Comparison of ENCODE assay signal across 9 mouse cellular contexts in the genomic region with DNA sequence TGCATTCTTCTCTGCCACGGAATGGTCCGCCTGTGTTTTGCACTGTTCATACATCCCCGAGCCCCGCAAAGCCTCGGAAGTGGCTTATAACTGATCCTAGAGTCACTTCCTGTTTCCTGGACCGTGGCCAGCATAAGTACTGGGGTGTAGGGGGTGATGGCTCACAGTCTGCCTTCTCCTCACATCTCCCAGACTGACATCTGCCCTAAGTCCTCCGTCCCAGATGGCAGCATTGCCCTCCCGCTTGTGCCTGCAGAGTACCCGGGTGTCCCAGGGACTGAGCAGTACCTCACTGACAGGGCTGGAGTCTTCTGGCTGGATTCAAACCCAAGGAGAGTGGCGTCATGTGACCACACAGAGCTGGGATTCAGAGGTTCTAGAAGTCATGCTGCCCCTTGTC. TPM values are rescaled to one million over a fixed set of nuclear protein-coding genes. Genes with fewer than 3 reads are reported as not detected.
DNase-seq lines count a peak whose midpoint lies in the region; ATAC-seq lines count a peak whose summit lies in the region.
"Had no signal": no experiment of that assay in that cellular context is flagged by ENCODE, and none has a peak within 500 bp of the region (broad histone marks: within the 10 kb centered on the region; RNA-seq: fewer than 3 reads in every experiment).

No protein-coding gene starts in this region.

- DNase-seq in embryonic facial prominence, embryonic 10.5 days (ENCODE audit: low spot score): no peak
- no peak for DNase-seq in neural tube, embryonic 10.5 days (ENCODE audit: extremely low spot score, low spot score)
- peak; percentile 23 for DNase-seq in thymus, postnatal 14 days
- DNase-seq in spleen, adult 12 weeks (ENCODE audit: low spot score): no peak
- no peak for DNase-seq in frontal cortex, postnatal 25 days (ENCODE audit: low spot score in 2 of 2)

- H3K9ac ChIP-seq in embryonic facial prominence, embryonic 13.5 days: no peak overlapping the region
- H3K9ac ChIP-seq in neural tube, embryonic 12.5 days: no peak overlapping the region
- H3K9ac ChIP-seq in liver, embryonic 12.5 days: no peak overlapping the region

- no peaks in the 10 kb centered on the region for H3K27me3 ChIP-seq in embryonic facial prominence, embryonic 13.5 days
- peaks cover 14% of the 10 kb centered on the region for H3K27me3 ChIP-seq in embryonic facial prominence, embryonic 10.5 days (replicated peaks; ENCODE audit: low read depth, poor library complexity, severe bottlenecking)
- H3K27me3 ChIP-seq in neural tube, embryonic 12.5 days (replicated peaks): no peaks in the 10 kb centered on the region; the same call in 1 of the 2 replicates
- H3K27me3 ChIP-seq in liver, embryonic 12.5 days (replicated peaks): peaks cover 5% of the 10 kb centered on the region

- H3K36me3 ChIP-seq in embryonic facial prominence, embryonic 13.5 days: no peaks in the 10 kb centered on the region
- no peaks in the 10 kb centered on the region for H3K36me3 ChIP-seq in embryonic facial prominence, embryonic 10.5 days (replicated peaks)
- H3K36me3 ChIP-seq in neural tube, embryonic 12.5 days: no peaks in the 10 kb centered on the region
- H3K36me3 ChIP-seq in liver, embryonic 12.5 days: no peaks in the 10 kb centered on the region

- peaks cover 7% of the 10 kb centered on the region; the same call in 1 of the 2 replicates for H3K4me1 ChIP-seq in embryonic facial prominence, embryonic 13.5 days
- peaks cover 12% of the 10 kb centered on the region for H3K4me1 ChIP-seq in embryonic facial prominence, embryonic 10.5 days
- H3K4me1 ChIP-seq in neural tube, embryonic 12.5 days: peaks cover 10% of the 10 kb centered on the region; the same call in 1 of the 2 replicates
- peaks cover 18% of the 10 kb centered on the region for H3K4me1 ChIP-seq in liver, embryonic 12.5 days

- no peaks in the 10 kb centered on the region for H3K9me3 ChIP-seq in embryonic facial prominence, embryonic 13.5 days
- H3K9me3 ChIP-seq in embryonic facial prominence, embryonic 10.5 days: no peaks in the 10 kb centered on the region
- no peaks in the 10 kb centered on the region for H3K9me3 ChIP-seq in neural tube, embryonic 12.5 days
- H3K9me3 ChIP-seq in liver, embryonic 12.5 days (replicated peaks): no peaks in the 10 kb centered on the region

- H3K27ac ChIP-seq in embryonic facial prominence, embryonic 13.5 days: no peak overlapping the region
- no peak overlapping the region; the same call in 1 of the 2 replicates for H3K27ac ChIP-seq in embryonic facial prominence, embryonic 10.5 days (replicated peaks)
- no peak overlapping the region for H3K27ac ChIP-seq in neural tube, embryonic 12.5 days
- no peak overlapping the region for H3K27ac ChIP-seq in liver, embryonic 12.5 days

- WGBS in embryonic facial prominence, embryonic 13.5 days: 49% methylated on average over 10 of the region's 10 CpGs
- WGBS in embryonic facial prominence, embryonic 10.5 days: 52% methylated on average over 10 of the region's 10 CpGs
- WGBS in neural tube, embryonic 12.5 days: 56% methylated on average over 10 of the region's 10 CpGs
- 22% methylated on average over 10 of the region's 10 CpGs for WGBS in liver, embryonic 12.5 days (ENCODE audit: insufficient replicate concordance)

- peak overlapping the region; percentile 27 for H3K4me2 ChIP-seq in embryonic facial prominence, embryonic 13.5 days
- no peak overlapping the region for H3K4me2 ChIP-seq in neural tube, embryonic 12.5 days (replicated peaks)
- H3K4me2 ChIP-seq in liver, embryonic 12.5 days: peak overlapping the region; percentile 49

- H3K4me3 ChIP-seq in embryonic facial prominence, embryonic 13.5 days: no peak overlapping the region
- H3K4me3 ChIP-seq in embryonic facial prominence, embryonic 10.5 days: no peak overlapping the region
- no peak overlapping the region for H3K4me3 ChIP-seq in neural tube, embryonic 12.5 days
- no peak overlapping the region for H3K4me3 ChIP-seq in liver, embryonic 12.5 days
- H3K4me3 ChIP-seq: erythroblast, embryonic 14.5 days had no signal

- ATAC-seq in embryonic facial prominence, embryonic 13.5 days (ENCODE audit: insufficient number of reproducible peaks, insufficient read depth, low FRiP score, low TSS enrichment, low read depth): no peak
- ATAC-seq in neural tube, embryonic 12.5 days (ENCODE audit: low FRiP score, low read depth): peak; percentile 45; the same call in 1 of the 2 replicates
- peak; percentile 28; the same call in 1 of the 2 replicates for ATAC-seq in liver, embryonic 12.5 days

RNA-seq across cellular contexts. Expression of a gene that starts 0.4 kb away (rescaled TPM):
- not detected in 2 replicates for polyA plus RNA-seq in embryonic facial prominence, embryonic 13.5 days (2015; fragmentation: Nextera tagmentation; extraction: Ambion mirVana)
- 0.05 TPM in 1 of 2 replicates, not detected in the other for polyA plus RNA-seq in embryonic facial prominence, embryonic 10.5 days (2016; fragmentation: Nextera tagmentation; extraction: Ambion mirVana)
- 0.22 TPM in 1 of 2 replicates, not detected in the other for polyA plus RNA-seq in neural tube, embryonic 12.5 days (2016; fragmentation: Nextera tagmentation; extraction: Ambion mirVana)
- 0.15 and 0.23 TPM in 2 replicates for polyA plus RNA-seq in liver, embryonic 12.5 days (2016; fragmentation: Nextera tagmentation; extraction: Ambion mirVana)

RNA-seq across cellular contexts. Expression of a gene that starts 6.4 kb away (rescaled TPM):
- 391 and 404 TPM in 2 replicates for polyA plus RNA-seq in embryonic facial prominence, embryonic 13.5 days (2015; fragmentation: Nextera tagmentation; extraction: Ambion mirVana)
- 341 and 342 TPM in 2 replicates for polyA plus RNA-seq in embryonic facial prominence, embryonic 10.5 days (2016; fragmentation: Nextera tagmentation; extraction: Ambion mirVana)
- 433 and 441 TPM in 2 replicates for polyA plus RNA-seq in neural tube, embryonic 12.5 days (2016; fragmentation: Nextera tagmentation; extraction: Ambion mirVana)
- 216 and 232 TPM in 2 replicates for polyA plus RNA-seq in liver, embryonic 12.5 days (2016; fragmentation: Nextera tagmentation; extraction: Ambion mirVana)

RNA-seq across cellular contexts. Expression of a gene that starts 30.6 kb away (rescaled TPM):
- not detected in 2 replicates for polyA plus RNA-seq in embryonic facial prominence, embryonic 13.5 days (2015; fragmentation: Nextera tagmentation; extraction: Ambion mirVana)
- not detected in 2 replicates for polyA plus RNA-seq in embryonic facial prominence, embryonic 10.5 days (2016; fragmentation: Nextera tagmentation; extraction: Ambion mirVana)
- not detected in 2 replicates for polyA plus RNA-seq in neural tube, embryonic 12.5 days (2016; fragmentation: Nextera tagmentation; extraction: Ambion mirVana)
- polyA plus RNA-seq in liver, embryonic 12.5 days (2016; fragmentation: Nextera tagmentation; extraction: Ambion mirVana): not detected in 2 replicates
- polyA plus RNA-seq: erythroblast, embryonic 14.5 days had no signal

RNA-seq across cellular contexts. Expression of a gene that starts 42.6 kb away (rescaled TPM):
- polyA plus RNA-seq in embryonic facial prominence, embryonic 13.5 days (2015; fragmentation: Nextera tagmentation; extraction: Ambion mirVana): not detected in 2 replicates
- polyA plus RNA-seq in embryonic facial prominence, embryonic 10.5 days (2016; fragmentation: Nextera tagmentation; extraction: Ambion mirVana): not detected in 2 replicates
- not detected in 2 replicates for polyA plus RNA-seq in neural tube, embryonic 12.5 days (2016; fragmentation: Nextera tagmentation; extraction: Ambion mirVana)
- polyA plus RNA-seq in liver, embryonic 12.5 days (2016; fragmentation: Nextera tagmentation; extraction: Ambion mirVana): not detected in 2 replicates
- polyA plus RNA-seq: erythroblast, embryonic 14.5 days had no signal

RNA-seq across cellular contexts. Expression of a gene that starts 54.0 kb away (rescaled TPM):
- polyA plus RNA-seq in embryonic facial prominence, embryonic 13.5 days (2015; fragmentation: Nextera tagmentation; extraction: Ambion mirVana): not detected in 2 replicates
- not detected in 2 replicates for polyA plus RNA-seq in embryonic facial prominence, embryonic 10.5 days (2016; fragmentation: Nextera tagmentation; extraction: Ambion mirVana)
- polyA plus RNA-seq in neural tube, embryonic 12.5 days (2016; fragmentation: Nextera tagmentation; extraction: Ambion mirVana): not detected in 2 replicates
- polyA plus RNA-seq in liver, embryonic 12.5 days (2016; fragmentation: Nextera tagmentation; extraction: Ambion mirVana): not detected in 2 replicates
- polyA plus RNA-seq: erythroblast, embryonic 14.5 days had no signal
